Mouse (Mus musculus) heart, adult 18-20 months (tissue): ENCODE measurements around the gene Lsm4. TPM values are rescaled to one million over a fixed set of nuclear protein-coding genes. Genes with fewer than 3 reads are reported as not detected.

ENCODE experiments used
- DNase-seq, 2 experiments: peaks; one replicate each; pipeline ENCODE4 v3.0.0; 2021 to 2022; ENCODE audit warnings: mixed read lengths in 1 of 2
- total RNA-seq, 2 experiments: library from RNA; stranded (reverse); gene quantifications; 2 replicates each; pipeline ENCODE4 v1.2.3; 2021

Gene Lsm4
- total RNA-seq, 2 experiments from 2014 or later: 66.7 to 73.1 TPM

DNA sequence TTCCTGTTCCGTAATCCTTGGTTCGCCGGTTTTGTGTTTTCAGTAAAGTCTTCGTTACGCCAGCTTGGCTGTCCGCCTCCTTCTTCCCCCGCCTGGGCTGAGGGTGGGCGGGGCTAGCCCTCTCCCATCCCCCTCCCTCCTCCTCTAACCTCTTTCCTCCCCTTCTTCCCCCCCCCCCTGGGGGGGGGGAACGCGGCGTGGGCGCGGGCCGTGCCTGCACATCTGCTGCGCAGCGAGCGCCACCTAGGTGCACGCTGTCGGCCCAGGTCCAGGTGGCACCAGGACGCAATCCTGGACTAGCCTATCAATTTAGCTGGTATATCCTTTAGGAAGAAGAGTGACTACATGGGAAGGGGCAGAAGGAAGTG, 27.5 kb downstream of the Lsm4 start:
- DNase-seq: peak; percentile 93 to 94

DNA sequence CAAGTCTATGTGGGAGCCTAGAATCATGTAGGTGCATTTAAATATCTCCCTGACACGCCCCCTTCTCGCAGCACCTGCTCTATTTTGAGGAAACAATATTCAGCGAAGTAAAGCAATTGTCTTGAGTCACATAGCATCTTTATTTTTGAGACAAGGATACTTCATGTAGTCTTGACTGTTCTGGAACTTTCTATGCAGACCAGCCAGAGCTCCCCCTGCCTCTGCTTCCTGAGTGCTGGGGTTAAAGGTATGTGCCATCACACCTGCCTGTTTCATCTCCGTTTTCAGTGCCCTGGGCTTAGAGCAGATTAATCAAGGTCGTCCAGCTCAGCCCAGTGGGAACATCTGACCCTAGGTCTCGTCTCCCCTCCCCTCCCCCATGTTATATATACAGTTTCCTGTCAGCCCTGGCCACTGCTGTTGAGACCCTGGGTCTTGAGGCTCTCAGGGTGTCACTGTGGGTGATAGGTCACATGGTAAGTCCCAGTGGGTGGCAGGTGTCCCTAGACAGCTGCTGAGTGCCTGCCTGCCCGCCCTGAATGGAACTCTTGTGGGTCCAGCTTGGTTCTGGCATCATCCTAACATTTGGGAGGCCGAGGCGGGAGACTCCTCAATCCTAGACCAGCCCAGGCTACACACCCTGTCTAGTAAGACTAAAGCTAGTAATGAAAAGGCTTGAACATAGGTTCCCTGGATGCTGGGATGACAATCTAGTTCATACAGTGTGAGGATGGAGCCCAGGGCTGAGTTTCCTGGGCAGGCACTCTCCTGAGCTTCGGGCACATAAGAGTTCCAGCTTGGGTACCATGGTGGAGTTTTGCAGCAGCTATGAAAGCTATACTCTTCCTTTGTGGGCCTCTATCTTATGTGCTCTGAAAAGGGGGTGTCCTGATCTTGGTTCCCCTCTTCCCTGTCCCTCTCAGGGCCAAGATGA, 28.3 kb downstream of the Lsm4 start:
- no peak for DNase-seq

DNA sequence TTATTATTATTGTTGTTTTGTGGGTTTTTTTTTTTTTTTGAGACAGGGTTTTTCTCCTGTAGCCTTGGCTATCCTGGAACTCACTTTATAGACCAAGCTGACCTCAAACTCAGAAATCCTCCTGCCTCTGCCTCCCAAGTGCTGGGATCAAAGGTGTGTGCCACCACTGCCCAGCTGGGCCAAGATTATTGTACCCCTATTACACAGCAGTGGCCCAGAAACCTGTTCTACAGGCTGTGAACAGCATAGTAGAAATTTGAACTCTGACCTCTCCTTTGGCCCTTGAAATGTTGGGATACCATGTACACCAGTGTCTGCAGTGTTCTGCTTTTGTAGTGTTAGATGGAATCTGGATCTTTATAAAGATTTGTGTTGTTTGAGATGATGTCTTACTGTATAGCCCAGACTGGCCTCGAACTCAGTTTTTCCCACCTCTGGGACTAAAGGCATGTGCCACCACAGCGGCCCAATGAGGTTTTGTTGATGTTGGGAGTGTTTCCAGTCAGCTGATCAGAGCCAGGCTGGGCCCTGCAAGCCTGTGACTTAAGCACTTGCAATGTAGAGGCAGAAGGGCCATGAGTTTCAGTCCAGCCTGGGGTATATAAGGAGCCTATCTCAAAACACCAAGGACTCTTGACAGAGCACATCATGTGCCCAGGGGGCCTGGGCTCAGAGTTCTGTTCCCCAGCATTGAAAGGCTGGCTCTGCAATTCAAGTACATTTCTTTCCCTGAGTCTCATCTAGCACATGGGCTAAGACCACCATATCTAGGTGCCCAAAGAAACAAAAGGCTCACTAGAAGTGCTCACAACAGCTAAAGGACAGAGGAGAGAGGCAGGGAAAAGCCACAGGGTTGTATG, 29.2 kb downstream of the Lsm4 start:
- DNase-seq: peak in 1 of 2 experiments; percentile 53

DNA sequence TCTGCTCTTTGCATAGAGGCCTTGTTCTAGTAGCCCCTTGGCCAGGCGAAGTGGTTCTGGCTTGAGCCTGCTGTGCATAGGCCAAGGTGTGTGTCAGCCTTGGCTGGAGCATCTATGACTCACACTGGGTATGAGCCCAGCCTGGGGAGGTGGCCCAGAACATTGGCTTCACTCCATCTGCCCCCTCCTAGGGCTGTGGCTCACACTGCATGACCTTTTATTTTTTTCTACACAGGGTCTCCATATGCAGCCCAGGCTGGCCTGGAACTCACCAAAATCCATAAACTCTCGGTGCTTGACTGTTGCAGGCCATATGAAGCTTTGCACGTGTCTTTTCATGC, 29.8 kb downstream of the Lsm4 start:
- peak; percentile 90 to 92 for DNase-seq

DNA sequence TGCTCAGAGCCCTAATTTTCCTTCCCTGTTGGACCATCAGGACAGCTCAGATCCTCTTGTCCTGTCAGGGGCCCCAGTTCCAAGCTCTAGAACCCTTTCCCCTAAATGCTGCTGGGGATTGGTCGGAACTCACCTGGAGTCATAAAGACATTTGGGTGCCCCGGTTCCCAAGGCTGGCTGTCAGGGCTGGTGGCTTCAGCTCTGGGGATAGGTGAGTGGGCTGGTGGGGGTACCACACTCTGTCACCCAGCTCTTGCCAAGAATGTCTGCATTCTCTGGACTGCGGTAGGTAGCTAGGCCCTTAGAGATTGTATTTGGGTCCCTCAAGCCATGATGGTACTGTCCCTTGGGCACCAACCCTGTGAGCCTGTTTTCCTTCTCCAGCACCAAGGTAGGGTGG, 30.2 kb downstream of the Lsm4 start, which contains the start of gene Iqcn:
Gene Iqcn, plus strand, starts transcription at position 171 of the 400 bp plus-strand sequence.
- DNase-seq: no peak

DNA sequence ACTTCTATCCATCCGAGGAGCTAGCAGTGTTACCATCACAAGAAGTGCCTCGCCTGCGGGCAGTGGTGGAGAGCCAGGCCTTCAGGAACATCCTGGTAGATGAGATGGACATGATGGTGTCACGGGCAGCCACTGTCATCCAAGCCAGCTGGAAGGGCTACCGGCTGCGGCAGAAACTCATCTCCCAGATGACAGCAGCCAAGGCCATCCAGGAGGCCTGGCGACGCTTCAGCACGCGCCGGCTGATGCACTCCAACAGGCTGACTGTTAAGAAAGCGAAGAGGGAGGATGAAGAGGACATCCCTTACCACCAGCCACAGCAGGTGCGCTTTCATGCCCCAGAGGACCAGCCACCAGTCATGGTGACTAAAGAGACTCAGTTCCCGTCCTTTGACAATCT, 35.2 kb downstream of the Lsm4 start:
- no peak for DNase-seq

DNA sequence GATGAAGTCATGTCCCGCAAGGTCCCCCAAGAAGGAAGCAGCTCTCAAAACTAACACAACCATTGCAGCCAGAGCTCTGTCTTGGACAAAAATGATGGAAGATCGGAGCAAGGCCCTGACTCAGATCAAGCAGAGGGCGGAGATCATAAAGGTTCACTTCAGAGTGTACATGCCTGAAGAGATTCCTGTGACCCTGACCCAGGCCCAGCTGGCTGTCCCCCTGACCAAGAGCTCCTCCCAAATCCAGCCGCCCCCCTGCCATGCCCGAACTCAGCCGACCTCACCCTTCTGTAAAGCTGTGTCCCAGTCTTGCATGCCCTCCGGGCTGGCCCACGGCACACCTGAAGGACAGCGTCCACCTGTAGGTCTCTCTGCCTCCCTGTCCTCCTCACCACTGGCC, 36.7 kb downstream of the Lsm4 start:
- DNase-seq: no peak

DNA sequence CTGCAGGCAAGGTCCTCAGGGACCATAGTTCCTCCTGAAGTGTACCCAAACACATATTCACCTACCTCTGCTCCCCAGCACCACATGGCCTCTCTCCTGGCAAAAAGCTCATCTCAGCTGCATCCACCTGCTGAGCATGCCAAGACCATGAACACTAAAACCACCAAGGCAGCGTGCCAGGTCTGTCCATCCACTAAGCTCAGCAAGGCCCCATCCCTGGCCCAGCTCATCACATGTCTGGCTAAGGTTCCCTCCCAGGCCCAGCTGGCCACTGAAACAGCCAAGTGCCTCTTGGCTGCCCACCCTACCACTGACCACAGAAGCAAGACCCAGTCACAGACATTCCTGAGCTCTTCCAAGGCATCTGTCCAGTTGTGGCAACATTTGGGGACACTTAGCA, 37.2 kb downstream of the Lsm4 start:
- peak; percentile 36 to 55 for DNase-seq

DNA sequence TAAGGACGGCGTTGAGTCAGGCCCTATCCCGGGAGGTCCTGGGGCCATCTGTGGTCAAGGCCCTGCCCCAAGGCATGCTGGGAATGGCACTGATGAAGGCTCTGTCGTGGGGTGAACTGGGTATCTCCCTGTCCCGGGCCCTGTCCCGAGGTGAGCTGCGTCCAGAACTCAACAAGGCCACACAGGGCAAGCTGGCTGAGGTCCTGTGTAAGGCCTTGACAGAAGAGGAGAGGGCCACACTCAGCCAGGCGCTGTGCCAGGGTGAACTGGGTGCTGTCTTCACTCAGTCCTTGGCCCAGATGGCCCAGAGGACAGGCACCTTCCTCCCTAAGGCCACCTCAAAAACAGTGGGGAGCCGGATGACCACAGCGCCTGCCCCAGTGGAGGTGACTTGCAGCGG, 38.0 kb downstream of the Lsm4 start:
- no peak for DNase-seq

DNA sequence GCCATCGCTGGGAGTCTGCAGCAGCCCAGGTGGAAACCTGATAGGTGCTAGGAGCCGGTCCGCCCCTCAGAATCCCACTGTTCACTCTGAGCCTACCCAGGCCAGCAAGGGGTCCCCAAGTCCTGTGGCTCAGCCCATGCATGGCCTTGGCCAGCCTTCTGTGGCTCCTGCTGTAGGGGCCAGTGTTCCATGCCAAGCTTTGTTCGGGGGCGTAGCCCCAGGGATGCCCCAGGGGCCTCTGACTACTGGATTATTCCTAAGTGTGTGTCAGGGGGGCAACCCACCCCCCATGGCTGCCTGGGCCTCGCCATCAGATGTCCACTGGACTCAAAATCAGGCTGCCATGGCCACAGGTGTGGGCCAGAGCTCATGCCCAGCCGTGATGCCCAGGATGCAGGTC, 40.9 kb downstream of the Lsm4 start:
- no peak for DNase-seq

DNA sequence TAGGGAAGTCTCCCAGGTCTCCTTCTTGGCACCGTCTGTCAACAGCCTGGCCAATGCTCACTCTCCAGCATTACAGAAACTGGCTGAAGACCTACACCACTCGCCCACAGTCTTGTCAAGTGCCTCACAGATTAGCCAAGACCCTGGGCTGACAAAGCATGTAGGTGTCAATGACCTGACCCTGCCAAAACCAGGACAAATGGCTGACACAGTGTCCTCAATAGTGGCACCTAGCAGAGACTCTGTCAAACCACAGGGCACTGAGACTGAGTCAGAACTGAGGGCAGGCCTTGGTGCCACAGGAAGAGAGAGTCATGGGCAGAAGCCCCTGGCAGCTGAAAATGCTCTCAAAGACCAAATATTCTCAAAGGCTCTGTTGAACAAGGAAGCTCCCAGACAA, 42.0 kb downstream of the Lsm4 start:
- DNase-seq: no peak

DNA sequence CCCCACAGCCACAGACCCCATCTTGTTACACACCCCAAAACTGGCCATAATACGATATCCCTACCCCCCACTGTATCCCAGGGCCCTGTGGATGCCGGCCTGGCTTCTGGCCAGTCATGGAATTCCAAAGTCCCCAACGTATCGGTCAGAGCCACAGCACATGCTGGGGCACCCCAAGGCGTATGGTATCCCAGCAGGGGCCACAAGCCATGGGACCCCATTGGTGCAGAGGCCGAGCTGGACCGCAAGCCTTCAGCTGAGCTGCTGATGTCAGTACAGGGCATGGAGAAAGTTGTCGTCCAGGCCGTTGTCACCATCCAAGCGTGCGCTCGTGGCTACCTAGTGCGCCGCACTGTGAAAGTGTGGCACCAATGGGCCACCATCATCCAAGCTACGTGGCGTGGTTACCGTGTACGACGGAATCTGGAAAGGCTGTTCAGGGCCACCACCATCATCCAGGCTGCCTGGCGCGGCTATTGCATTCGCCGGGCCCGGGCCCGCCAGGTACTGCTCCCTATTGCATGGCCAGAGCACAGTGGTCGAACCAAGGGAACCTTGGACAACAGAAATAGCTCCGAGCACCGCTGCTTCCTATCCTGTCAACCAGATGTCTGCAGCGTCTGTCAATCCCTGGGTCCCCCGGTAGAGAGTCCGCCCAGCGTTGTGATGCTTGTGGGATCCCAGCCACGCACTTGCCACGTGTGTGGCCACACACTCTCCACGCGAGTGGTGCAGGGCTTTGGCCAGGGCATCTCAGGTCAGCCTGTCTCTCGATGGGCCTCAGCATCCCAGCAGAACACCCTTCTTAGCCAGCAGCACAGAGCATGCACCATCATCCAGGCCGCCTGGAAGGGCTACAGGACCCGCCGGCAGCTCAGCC, 43.7 kb downstream of the Lsm4 start:
- DNase-seq: no peak

DNA sequence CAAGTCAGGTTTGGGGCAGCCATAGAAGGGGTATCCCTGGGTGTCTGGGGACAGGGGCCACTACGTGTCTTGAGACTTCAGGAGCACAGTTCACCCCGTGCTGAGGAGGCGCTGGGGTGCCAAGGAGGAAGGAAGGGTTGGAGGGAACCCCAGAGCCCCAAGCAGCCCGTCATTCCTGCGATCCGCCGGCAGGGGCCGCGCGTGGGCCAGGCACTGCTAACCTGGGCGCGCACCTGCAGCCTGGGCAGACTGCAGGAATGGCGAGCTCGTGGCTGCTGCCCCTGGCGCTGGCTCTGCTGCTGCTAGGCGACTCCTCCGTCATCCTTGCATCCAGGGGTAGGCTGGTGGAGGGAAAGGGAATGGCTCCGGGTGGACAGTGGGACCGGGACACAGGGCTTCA, 45.2 kb downstream of the Lsm4 start, which contains the start of gene Gm3336:
Gene Gm3336, plus strand, starts transcription at position 247 of the 400 bp plus-strand sequence.
- peak; percentile 56 to 73 for DNase-seq

DNA sequence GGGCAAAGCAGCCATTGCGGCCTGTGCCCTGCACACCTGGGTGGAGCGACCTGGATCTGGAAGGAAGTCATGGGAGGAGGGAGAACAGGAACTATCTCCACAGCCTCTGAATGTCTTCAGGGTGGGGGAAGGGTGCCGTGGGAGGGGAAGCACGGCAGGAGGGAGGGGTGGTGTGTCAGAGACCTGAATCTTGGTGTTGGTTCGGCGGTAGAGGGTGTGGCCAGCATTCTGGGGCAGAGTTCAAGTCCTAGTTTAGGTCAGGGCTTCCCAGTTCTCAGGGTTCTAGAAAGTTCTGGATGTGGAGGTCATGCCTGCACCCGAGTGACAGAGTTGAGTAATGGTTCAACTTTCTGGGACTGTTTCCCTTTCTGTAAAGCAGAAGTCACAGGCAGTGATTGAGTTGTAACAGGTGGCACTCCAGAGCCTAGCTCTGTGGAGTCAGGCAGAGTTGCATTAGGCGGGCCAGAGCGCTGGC, 46.8 kb downstream of the Lsm4 start:
- peak; percentile 33 to 55 for DNase-seq

DNA sequence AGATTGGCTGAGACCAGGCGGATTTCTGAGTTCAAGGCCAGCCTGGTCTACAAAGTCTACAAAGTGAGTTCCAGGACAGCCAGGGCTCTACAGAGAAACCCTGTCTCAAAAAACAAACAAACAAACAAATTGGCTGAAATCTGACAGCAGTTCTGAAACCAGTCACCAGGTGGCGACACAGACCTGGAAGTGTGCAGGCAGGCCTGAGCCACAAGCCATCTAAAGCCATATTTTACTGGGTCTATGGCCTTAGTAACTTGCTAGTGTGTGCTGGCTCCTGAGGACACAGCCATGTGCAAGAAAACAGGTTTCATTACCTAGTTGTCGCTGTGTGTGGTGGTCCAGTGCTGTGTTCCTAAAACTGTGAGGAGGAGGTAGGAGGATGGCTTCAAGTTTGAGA, 47.7 kb downstream of the Lsm4 start:
- DNase-seq: peak; percentile 73 to 95

DNA sequence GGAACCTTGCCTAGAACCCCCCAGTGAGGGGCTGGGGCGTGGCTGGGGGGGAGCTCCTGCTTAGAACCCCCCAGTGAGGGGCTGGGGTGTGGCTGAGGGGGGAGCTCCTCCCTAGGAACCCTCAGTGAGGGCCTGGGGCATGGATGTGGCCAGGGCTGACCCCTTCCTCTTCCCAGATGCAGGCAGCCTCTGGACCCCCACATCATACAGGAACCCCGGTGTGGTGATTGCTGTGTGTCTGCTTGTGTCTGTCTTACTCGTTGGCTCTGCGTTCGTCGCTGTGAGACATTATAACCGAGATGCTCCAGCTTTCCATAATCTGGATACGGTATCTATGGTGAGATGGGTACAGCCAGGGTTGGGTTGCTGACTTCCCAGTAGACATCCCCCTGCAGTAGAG, 48.6 kb downstream of the Lsm4 start:
- DNase-seq: no peak

DNA sequence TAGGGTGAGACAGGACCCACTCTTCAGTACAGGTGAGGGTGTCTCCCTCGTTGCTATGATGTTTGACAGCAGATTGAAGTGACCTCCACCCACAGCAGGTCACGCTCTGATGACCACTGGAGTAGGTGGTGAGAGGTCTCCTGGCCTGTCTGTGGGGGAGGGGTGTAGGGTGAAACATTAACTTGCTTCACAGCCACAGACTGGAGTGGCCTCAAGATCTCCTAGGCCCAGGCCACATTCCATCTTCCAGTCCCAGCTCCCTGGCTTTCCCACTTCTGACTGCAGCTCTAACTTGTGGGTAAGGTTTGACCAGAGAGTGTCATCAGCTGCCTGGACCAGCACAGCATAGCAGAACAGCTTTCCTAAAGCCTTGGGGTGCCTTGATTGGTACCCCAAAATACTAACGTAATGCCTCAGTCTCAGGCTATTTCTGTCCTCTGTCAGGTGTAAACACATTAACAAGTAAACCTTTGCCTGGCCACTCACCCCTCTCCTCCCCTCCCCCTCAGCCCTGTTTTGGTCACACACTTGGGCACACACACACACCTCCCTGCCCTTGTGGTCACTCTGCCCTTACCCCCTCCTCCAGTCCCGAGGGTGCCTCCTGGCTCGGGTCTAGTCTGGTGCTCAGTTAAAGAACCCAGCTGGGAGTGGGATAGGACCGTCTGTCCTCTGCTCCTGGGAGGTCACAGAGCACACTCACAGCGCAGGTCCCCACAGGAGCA, 50.6 kb downstream of the Lsm4 start, which contains the start of gene Pde4c:
Gene Pde4c, plus strand, starts transcription at position 235 of the 725 bp plus-strand sequence.
- DNase-seq: no peak

DNA sequence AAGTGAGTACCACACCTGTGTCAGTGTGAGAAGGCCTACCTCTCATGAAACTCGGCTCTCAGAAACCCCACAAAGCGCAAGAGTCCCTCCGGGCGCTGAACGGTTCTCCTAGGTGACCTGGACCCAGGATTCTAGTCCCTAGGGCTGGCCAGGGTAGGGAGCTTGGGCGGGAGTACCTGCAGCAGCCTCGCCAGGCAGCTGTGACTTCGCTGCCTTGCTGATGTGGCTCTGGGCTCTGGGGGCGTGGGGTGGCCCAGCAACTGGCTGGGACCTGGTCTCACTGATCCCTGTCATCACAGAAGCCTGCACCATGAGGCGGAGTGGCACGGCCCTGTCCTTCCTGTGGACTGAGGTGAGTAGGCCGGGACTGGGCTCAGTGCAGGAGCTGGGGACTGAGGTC, 51.2 kb downstream of the Lsm4 start:
- DNase-seq: no peak

DNA sequence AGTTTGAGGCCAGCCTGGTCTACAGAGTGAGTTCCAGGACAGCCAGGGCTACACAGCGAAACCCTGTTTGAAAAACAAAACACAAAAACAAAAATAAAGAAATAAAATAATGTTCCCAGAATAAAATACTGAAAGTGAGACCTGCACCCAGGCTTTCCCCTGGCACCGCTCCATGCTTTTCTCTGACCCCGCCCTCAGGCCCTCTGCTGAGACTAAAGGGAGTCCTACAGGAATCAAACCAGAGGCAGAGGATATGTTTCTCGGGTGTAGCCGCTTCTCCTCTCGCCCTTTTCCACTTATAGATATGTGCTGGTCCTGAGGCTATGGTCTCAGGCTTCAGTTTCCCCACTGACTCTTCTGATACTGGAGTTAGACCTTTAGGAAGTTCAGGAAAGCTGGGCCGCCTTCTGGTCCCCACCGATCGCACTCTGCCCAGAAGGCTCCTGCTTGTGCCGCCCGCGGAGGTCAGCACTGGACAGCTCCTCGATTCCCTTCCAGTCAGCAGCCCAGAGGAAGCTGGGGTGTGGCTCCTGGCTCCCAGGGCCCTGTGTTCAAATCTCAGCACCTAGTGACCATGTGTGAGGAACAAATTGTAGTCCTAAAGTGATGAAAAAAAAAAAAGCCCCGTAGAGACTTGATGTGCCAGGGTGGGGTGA, 52.9 kb downstream of the Lsm4 start:
- peak in 1 of 2 experiments; percentile 52 for DNase-seq

DNA sequence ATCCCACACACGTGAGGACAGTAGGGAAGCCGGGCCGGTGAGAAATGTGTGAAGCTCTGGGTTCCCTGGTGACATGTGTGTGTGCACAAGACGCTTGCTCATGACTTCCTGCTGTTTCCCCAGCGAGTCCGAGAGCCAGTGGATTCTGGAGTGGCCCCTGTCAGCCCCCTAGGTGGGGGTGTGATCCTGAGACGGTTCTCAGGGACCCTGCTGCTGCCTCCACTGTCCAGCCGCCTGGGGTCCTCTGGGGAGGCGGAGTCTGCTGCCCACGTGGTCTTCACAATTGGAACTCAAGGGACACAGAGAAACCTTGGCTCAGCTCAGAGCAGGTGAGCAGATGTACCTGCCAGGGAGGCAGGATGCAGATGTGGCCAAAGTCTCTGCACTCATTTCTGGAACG, 53.7 kb downstream of the Lsm4 start:
- DNase-seq: no peak
